Mouse (Mus musculus) small intestine, adult 2 months (tissue): ENCODE measurements around the gene Zfp78.

Source experiments
- CTCF ChIP-seq: fragments of 200-500 bp; IDR thresholded peaks from 2 replicates; pipeline ENCODE4 v1.5.1; 2012; ENCODE audit warnings: low read depth, mild to moderate bottlenecking, control low read depth, inconsistent platforms, low read length, moderate library complexity, mixed read lengths; ENCODE audit not compliant: insufficient replicate concordance, insufficient read length; ENCODE audit errors: extremely low read depth
- POLR2A ChIP-seq: fragments of 200-500 bp; IDR thresholded peaks from 2 replicates; pipeline ENCODE4 v1.6.1; 2012; ENCODE audit warnings: low read depth, mild to moderate bottlenecking, control low read depth, inconsistent platforms, low read length, moderate library complexity

- TF ChIP-seq POLR2A (no peak), CTCF (no peak)
Observed at GRCm38 (mm10) chr7:6361756-6362155, 1.3 kb upstream of the Zfp78 start.
